ENCODE assay signal across 13 mouse cellular contexts in genomic region chr3:136708230-136708629, GRCm38 (mm10). TPM values are rescaled to one million over a fixed set of nuclear protein-coding genes. Genes with fewer than 3 reads are reported as not detected.
DNase-seq lines count a peak whose midpoint lies in the region; ATAC-seq and TF ChIP-seq lines count a peak whose summit lies in the region.
"Had no signal": no experiment of that assay in that cellular context is flagged by ENCODE, and none has a peak within 500 bp of the region (broad histone marks: within the 10 kb centered on the region; RNA-seq: fewer than 3 reads in every experiment).

No protein-coding gene starts in this region.

- DNase-seq in adrenal gland, adult 2 months = peak; percentile 18
- DNase-seq in adrenal gland, adult 8-10 months = no peak
- peak; percentile 58 for DNase-seq in liver, adult 2 months (ENCODE audit: extremely low read depth, low read depth, low spot score)
- DNase-seq in liver, embryonic 11.5 days (ENCODE audit: low spot score) = no peak
- no peak for DNase-seq in embryonic facial prominence, embryonic 10.5 days (ENCODE audit: low spot score)
- DNase-seq: cerebellum, adult 18-20 months; gastrocnemius, postnatal 14 days; kidney, adult 9 months; spleen, adult 18-20 months had no signal

- H3K4me2 ChIP-seq in liver, embryonic 11.5 days = no peak overlapping the region
- no peak overlapping the region for H3K4me2 ChIP-seq in kidney, embryonic 16.5 days (replicated peaks; ENCODE audit: low read depth, low read length)

- no peak overlapping the region for H3K27ac ChIP-seq in liver, adult 2 months (replicated peaks; ENCODE audit: insufficient read depth, low read depth, low read length)
- no peak overlapping the region for H3K27ac ChIP-seq in liver, embryonic 11.5 days (ENCODE audit: low read depth, low read length)
- H3K27ac ChIP-seq in brown adipose tissue, adult 24 weeks (replicated peaks; ENCODE audit: low read depth, low read length) = 0 out of 2 replicates have a peak overlapping the region, but pooled peaks have one; percentile 50
- no peak overlapping the region for H3K27ac ChIP-seq in embryonic facial prominence, embryonic 10.5 days (replicated peaks)
- H3K27ac ChIP-seq in kidney, embryonic 16.5 days (ENCODE audit: low read length) = no peak overlapping the region
- H3K27ac ChIP-seq: liver, embryonic 14.5 days had no signal

- TF ChIP-seq CTCF in liver, adult 2 months (IDR thresholded peaks at IDR 0.05; ENCODE audit: low read depth, low read length) = no peak

- no peak overlapping the region for H3K4me3 ChIP-seq in liver, adult 2 months (ENCODE audit: insufficient read depth, low read depth, low read length)
- H3K4me3 ChIP-seq in liver, embryonic 11.5 days (ENCODE audit: low read depth, low read length) = no peak overlapping the region
- no peak overlapping the region for H3K4me3 ChIP-seq in brown adipose tissue, adult 24 weeks (ENCODE audit: insufficient read depth, low read depth, low read length)
- H3K4me3 ChIP-seq in embryonic facial prominence, embryonic 10.5 days = no peak overlapping the region
- H3K4me3 ChIP-seq in kidney, embryonic 16.5 days (ENCODE audit: low read length) = no peak overlapping the region

- no peaks in the 10 kb centered on the region for H3K9me3 ChIP-seq in liver, embryonic 11.5 days (ENCODE audit: control insufficient read depth, low read length)
- no peaks in the 10 kb centered on the region for H3K9me3 ChIP-seq in embryonic facial prominence, embryonic 10.5 days
- H3K9me3 ChIP-seq in kidney, embryonic 16.5 days (ENCODE audit: low read length) = no peaks in the 10 kb centered on the region

- H3K9ac ChIP-seq in liver, adult 2 months (ENCODE audit: low read depth, low read length) = no peak overlapping the region
- H3K9ac ChIP-seq in liver, embryonic 11.5 days (ENCODE audit: low read depth, low read length) = no peak overlapping the region
- no peak overlapping the region for H3K9ac ChIP-seq in kidney, embryonic 16.5 days (replicated peaks; ENCODE audit: low read length)
- H3K9ac ChIP-seq: liver, embryonic 14.5 days had no signal

- H3K79me2 ChIP-seq in liver, adult 2 months (ENCODE audit: control insufficient read depth, insufficient read depth, low read length) = peaks cover 16% of the 10 kb centered on the region; the same call in 1 of the 2 replicates

- no peaks in the 10 kb centered on the region for H3K27me3 ChIP-seq in liver, adult 2 months (ENCODE audit: control insufficient read depth, insufficient read depth, low read length)
- H3K27me3 ChIP-seq in liver, embryonic 11.5 days (replicated peaks; ENCODE audit: control insufficient read depth, insufficient read depth, low read length) = no peaks in the 10 kb centered on the region
- no peaks in the 10 kb centered on the region for H3K27me3 ChIP-seq in embryonic facial prominence, embryonic 10.5 days (replicated peaks; ENCODE audit: low read depth, poor library complexity, severe bottlenecking)
- H3K27me3 ChIP-seq in kidney, embryonic 16.5 days (ENCODE audit: insufficient read depth, low read length) = no peaks in the 10 kb centered on the region

- ATAC-seq in liver, embryonic 11.5 days (replicated peaks; ENCODE audit: low FRiP score) = no peak
- ATAC-seq in megakaryocyte progenitor cell, adult 5-6 weeks (replicated peaks; ENCODE audit: poor library complexity) = peak; percentile 69
- ATAC-seq in kidney, embryonic 16.5 days (ENCODE audit: low FRiP score, low TSS enrichment) = no peak

- no peak for TF ChIP-seq POLR2A in liver, adult 2 months (IDR thresholded peaks at IDR 0.05; ENCODE audit: extremely low read depth, insufficient read depth, low read length)

- H3K36me3 ChIP-seq in liver, adult 2 months (ENCODE audit: control insufficient read depth, insufficient read depth, low read length) = no peaks in the 10 kb centered on the region
- H3K36me3 ChIP-seq in liver, embryonic 11.5 days (ENCODE audit: control insufficient read depth, insufficient read depth, low read length) = no peaks in the 10 kb centered on the region
- no peaks in the 10 kb centered on the region; the same call in 1 of the 2 replicates for H3K36me3 ChIP-seq in embryonic facial prominence, embryonic 10.5 days (replicated peaks)
- no peaks in the 10 kb centered on the region for H3K36me3 ChIP-seq in kidney, embryonic 16.5 days (ENCODE audit: insufficient read depth, low read length)

- peaks cover 13% of the 10 kb centered on the region for H3K4me1 ChIP-seq in liver, adult 2 months (ENCODE audit: control insufficient read depth, insufficient read depth, low read length)
- no peaks in the 10 kb centered on the region; the same call in 1 of the 2 replicates for H3K4me1 ChIP-seq in liver, embryonic 11.5 days (replicated peaks; ENCODE audit: control insufficient read depth, insufficient read depth, low read length)
- H3K4me1 ChIP-seq in brown adipose tissue, adult 24 weeks (ENCODE audit: control insufficient read depth, insufficient read depth, insufficient read length, low read length) = peaks cover 40% of the 10 kb centered on the region
- H3K4me1 ChIP-seq in embryonic facial prominence, embryonic 10.5 days = peaks cover 34% of the 10 kb centered on the region
- H3K4me1 ChIP-seq in kidney, embryonic 16.5 days (ENCODE audit: insufficient read depth, low read length) = peaks cover 24% of the 10 kb centered on the region

- WGBS in liver, adult 2 months = 60% methylated on average over 1 of the region's 1 CpGs
- 42% methylated on average over 1 of the region's 1 CpGs for WGBS in liver, embryonic 11.5 days
- 42% methylated on average over 1 of the region's 1 CpGs for WGBS in embryonic facial prominence, embryonic 10.5 days
- WGBS in kidney, embryonic 16.5 days = 21% methylated on average over 1 of the region's 1 CpGs

RNA-seq across cellular contexts. Expression of gene Ppp3ca, which starts 38.3 kb away (rescaled TPM):
- 10 to 100 TPM; 39.2 to 50.7 TPM for total RNA-seq in adrenal gland, adult 2 months (2021)
- polyA plus RNA-seq in adrenal gland, adult 2 months (2012; rRNA removed) = 41.1 and 48.5 TPM in 2 replicates
- 10 to 100 TPM; 42.5 to 52.3 (median 49.2) TPM for total RNA-seq in adrenal gland, adult 8-10 months (2022)
- total RNA-seq in liver, adult 2 months (2014; rRNA removed) = 21.7 and 23.0 TPM in 2 replicates
- 9.0 and 9.8 TPM in 2 replicates for polyA plus RNA-seq in liver, adult 2 months (2012; rRNA removed)
- 28.7 and 30.7 TPM in 2 replicates for polyA plus RNA-seq in liver, embryonic 11.5 days (2014; fragmentation: Nextera tagmentation; extraction: Ambion mirVana)
- polyA plus RNA-seq in brown adipose tissue, adult 24 weeks (2012; ENCODE audit: insufficient read depth, insufficient read length, missing spikeins) = 21.5 and 29.3 TPM in 2 replicates
- 68.8 and 76.0 TPM in 2 replicates for total RNA-seq in megakaryocyte progenitor cell, adult 5-6 weeks (2015)
- total RNA-seq in megakaryocyte progenitor cell, adult 5-6 weeks (2017) = 60.1 and 63.1 TPM in 2 replicates
- polyA plus RNA-seq in embryonic facial prominence, embryonic 10.5 days (2016; fragmentation: Nextera tagmentation; extraction: Ambion mirVana) = 27.9 and 32.2 TPM in 2 replicates
- polyA plus RNA-seq in kidney, embryonic 16.5 days (2015; fragmentation: Nextera tagmentation; extraction: Ambion mirVana) = 50.7 and 56.9 TPM in 2 replicates

Comparison
In these comparisons a context has a peak if more than half of its experiments do, and no peak if none do; other contexts are left out.
1. DNase-seq: peak in adrenal gland, adult 2 months (single experiment) and liver, adult 2 months (single experiment); none in adrenal gland, adult 8-10 months (single experiment), liver, embryonic 11.5 days (single experiment) and embryonic facial prominence, embryonic 10.5 days (single experiment).